Mouse (Mus musculus) intestine, postnatal 0 days (tissue): ENCODE data around the gene Lxn. TPM values are rescaled to one million over a fixed set of nuclear protein-coding genes. Genes with fewer than 3 reads are reported as not detected.

Experiments used
- ATAC-seq: fragments of 200-750 bp; cut with Nextera tagmentation; 2 replicates; pipeline ENCODE4 v1.8.0; 2017; ENCODE audit warnings: mild to moderate bottlenecking, moderate TSS enrichment, moderate library complexity
- H3K27ac ChIP-seq: fragments of 300-500 bp; sonication (generic); 2 replicates; pipeline ENCODE4 v1.5.1; 2014; ENCODE audit warnings: mild to moderate bottlenecking, low read depth, low read length, moderate library complexity
- H3K27me3 ChIP-seq: fragments of 300-500 bp; sonication (generic); replicated peaks from 2 replicates; pipeline ENCODE4 v1.6.1; 2014; ENCODE audit warnings: low read length, mixed read lengths; ENCODE audit not compliant: control insufficient read depth, insufficient read depth
- H3K36me3 ChIP-seq: fragments of 300-500 bp; sonication (generic); 2 replicates; pipeline ENCODE4 v1.6.1; 2014; ENCODE audit warnings: mild to moderate bottlenecking, moderate library complexity; ENCODE audit not compliant: control insufficient read depth, insufficient read depth
- H3K4me1 ChIP-seq: fragments of 300-500 bp; sonication (generic); replicated peaks from 2 replicates; pipeline ENCODE4 v1.6.1; 2014; ENCODE audit warnings: antibody characterized with exemption, low read length, mixed read lengths; ENCODE audit not compliant: control insufficient read depth, insufficient read depth
- H3K4me2 ChIP-seq: fragments of 300-500 bp; sonication (generic); replicated peaks from 2 replicates; pipeline ENCODE4 v1.6.1; 2014; ENCODE audit warnings: low read depth, mild to moderate bottlenecking, moderate library complexity
- H3K4me3 ChIP-seq: fragments of 300-500 bp; sonication (generic); 2 replicates; pipeline ENCODE4 v1.5.1; 2014; ENCODE audit warnings: low read depth, low read length
- H3K9ac ChIP-seq: fragments of 300-500 bp; sonication (generic); 2 replicates; pipeline ENCODE4 v1.6.1; 2014; ENCODE audit warnings: mild to moderate bottlenecking, low read depth, low read length
- H3K9me3 ChIP-seq: fragments of 300-500 bp; sonication (generic); 2 replicates; pipeline ENCODE4 v1.6.1; 2016; ENCODE audit warnings: mixed run types; ENCODE audit not compliant: control insufficient read depth
- CTCF ChIP-seq: sonication (generic); IDR thresholded peaks from 2 replicates; pipeline ENCODE4 v1.5.1; 2016; ENCODE audit warnings: low read depth, mild to moderate bottlenecking, control low read depth, antibody characterized with exemption, moderate library complexity
- WGBS: fragments of 180-500 bp; shearing (Covaris S2); extraction: QIAGEN DNeasy Blood & Tissue Kit; methylation state at CpG from one replicate; pipeline ENCODE4 v1.1.7; 2014; 5-methylcytosine and 5-hydroxymethylcytosine counted together
- polyA plus RNA-seq: library from polyadenylated mRNA; unstranded; fragments of >200 nt; fragmentation: Nextera tagmentation; extraction: Ambion mirVana; gene quantifications from 2 replicates; pipeline ENCODE4 v1.2.1, GENCODE M21; 2015

The Lxn gene
- polyA plus RNA-seq, 1 experiment from 2014 or later, result 84.1 TPM

GRCm38 (mm10) chr3:67498773-67499405 is 35.2 kb upstream of the Lxn start:
- Histone ChIP-seq H3K27me3 (no peaks in the 10 kb centered on the region), H3K27ac (no peak overlapping the region), H3K4me3 (no peak overlapping the region), H3K9me3 (no peaks in the 10 kb centered on the region), H3K4me1 (no peaks in the 10 kb centered on the region), H3K9ac (no peak overlapping the region), H3K36me3 (no peaks in the 10 kb centered on the region), H3K4me2 (no peak overlapping the region)
- no peak for TF ChIP-seq CTCF
- WGBS, result 92% methylated on average over 8 of the region's 8 CpGs
- no peak for ATAC-seq

- ATAC-seq, result no peak
- Histone ChIP-seq H3K9me3 (no peaks in the 10 kb centered on the region), H3K4me1 (no peaks in the 10 kb centered on the region), H3K9ac (no peak overlapping the region), H3K36me3 (no peaks in the 10 kb centered on the region), H3K27ac (no peak overlapping the region), H3K27me3 (no peaks in the 10 kb centered on the region), H3K4me2 (no peak overlapping the region), H3K4me3 (no peak overlapping the region)
- TF ChIP-seq CTCF, result no peak
- 74% methylated on average over 2 of the region's 2 CpGs for WGBS
Measured at GRCm38 (mm10) chr3:67497998-67498397, 34.3 kb upstream of the Lxn start.

DNA sequence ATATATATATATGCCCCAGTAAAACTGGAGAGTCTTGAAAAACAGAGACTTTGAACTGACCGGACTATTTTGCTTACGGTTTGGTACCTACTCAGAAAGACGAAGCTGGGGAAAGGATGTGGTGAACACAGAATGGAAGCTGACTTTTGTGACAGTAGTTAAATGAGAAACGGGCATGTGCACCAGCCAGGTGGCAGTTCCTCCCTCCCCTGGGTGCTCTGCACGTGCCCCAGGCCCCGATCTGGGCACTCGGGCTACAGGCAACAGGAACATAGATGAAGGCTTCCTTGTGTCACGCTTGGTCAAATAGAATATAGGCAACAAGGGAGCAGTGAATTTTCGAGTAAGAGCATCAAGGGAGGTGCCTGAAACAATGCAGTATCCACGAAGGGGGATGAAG is 32.6 kb upstream of the Lxn start:
- Histone ChIP-seq H3K27me3 (no peaks in the 10 kb centered on the region), H3K4me2 (no peak overlapping the region), H3K4me3 (no peak overlapping the region), H3K4me1 (no peaks in the 10 kb centered on the region), H3K36me3 (no peaks in the 10 kb centered on the region), H3K27ac (no peak overlapping the region), H3K9me3 (no peaks in the 10 kb centered on the region), H3K9ac (no peak overlapping the region)
- ATAC-seq, result no peak
- 88% methylated on average over 10 of the region's 10 CpGs for WGBS
- TF ChIP-seq CTCF, result no peak

GRCm38 (mm10) chr3:67493132-67493531 is 29.4 kb upstream of the Lxn start:
- 83% methylated on average over 8 of the region's 8 CpGs for WGBS
- Histone ChIP-seq H3K4me1 (no peaks in the 10 kb centered on the region), H3K36me3 (no peaks in the 10 kb centered on the region), H3K9ac (no peak overlapping the region), H3K4me2 (no peak overlapping the region), H3K9me3 (no peaks in the 10 kb centered on the region), H3K4me3 (no peak overlapping the region), H3K27me3 (no peaks in the 10 kb centered on the region), H3K27ac (no peak overlapping the region)
- no peak for ATAC-seq
- TF ChIP-seq CTCF, result no peak

DNA sequence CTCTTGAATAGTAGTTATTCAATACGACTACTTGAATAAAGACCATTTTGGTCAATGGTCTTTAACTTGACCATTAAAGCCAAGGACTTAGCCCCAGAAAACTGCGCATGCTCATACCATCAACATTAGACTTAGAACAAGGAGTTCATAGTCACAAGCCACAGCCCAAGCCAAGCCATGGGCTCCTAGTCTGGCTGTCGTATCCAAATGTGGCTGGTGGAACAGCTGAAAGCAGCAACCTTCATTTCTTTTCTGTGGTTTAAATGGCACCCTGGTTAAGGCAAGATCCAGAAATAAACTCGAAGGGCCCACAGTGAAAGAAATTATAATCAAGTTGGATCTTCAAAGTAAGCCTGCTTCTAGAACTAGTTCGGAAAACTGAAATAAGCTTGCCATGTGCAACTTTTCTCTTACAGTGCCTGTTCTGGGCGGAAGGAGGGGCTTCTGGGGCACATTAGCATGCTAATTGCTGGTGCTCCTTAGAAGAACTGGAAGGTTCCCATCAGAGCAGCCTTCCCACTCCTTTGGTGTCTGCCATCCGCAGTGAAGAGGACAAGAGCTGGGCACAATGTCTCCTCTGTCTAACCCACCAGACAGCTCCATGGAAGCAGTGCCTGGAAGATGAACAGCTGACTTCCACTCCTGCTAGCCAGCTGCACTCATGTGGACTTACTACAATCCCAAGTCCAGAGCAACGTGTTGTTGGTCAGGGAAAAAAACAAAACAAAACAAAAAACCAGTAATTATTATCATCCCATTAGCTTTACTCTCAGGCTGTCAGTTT is 28.6 kb upstream of the Lxn start:
- no peak overlapping the region for H3K9ac ChIP-seq
- no peaks in the 10 kb centered on the region for H3K4me1 ChIP-seq
- no peak for ATAC-seq
- no peak overlapping the region for H3K27ac ChIP-seq
- TF ChIP-seq CTCF, result no peak
- no peaks in the 10 kb centered on the region for H3K36me3 ChIP-seq
- H3K9me3 ChIP-seq, result no peaks in the 10 kb centered on the region
- H3K27me3 ChIP-seq, result no peaks in the 10 kb centered on the region
- 81% methylated on average over 8 of the region's 8 CpGs for WGBS
- no peak overlapping the region for H3K4me2 ChIP-seq
- no peak overlapping the region for H3K4me3 ChIP-seq

DNA sequence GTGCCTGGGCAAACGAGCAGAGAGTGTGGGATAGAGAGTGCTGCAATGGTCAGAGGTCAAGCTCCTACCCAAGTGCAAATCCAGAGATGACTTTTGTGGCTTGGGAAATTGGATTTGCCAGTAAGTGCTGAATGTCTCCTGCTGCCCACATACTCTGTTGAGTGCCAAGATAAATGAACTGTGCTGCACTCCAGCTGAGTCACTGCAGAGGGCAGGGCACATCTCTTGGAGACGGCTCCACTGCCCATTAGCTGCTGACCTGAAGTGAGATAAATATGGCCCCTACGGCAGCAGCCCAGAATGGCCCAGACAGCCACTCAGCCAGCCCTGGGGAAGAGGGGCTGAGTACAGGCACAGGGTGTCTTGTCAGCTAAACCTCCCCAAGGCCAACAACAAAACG is 26.4 kb upstream of the Lxn start:
- Histone ChIP-seq H3K36me3 (no peaks in the 10 kb centered on the region), H3K9ac (no peak overlapping the region), H3K4me2 (no peak overlapping the region), H3K9me3 (no peaks in the 10 kb centered on the region), H3K27ac (no peak overlapping the region), H3K4me3 (no peak overlapping the region), H3K4me1 (no peaks in the 10 kb centered on the region), H3K27me3 (no peaks in the 10 kb centered on the region)
- 42% methylated on average over 4 of the region's 4 CpGs for WGBS
- TF ChIP-seq CTCF, result no peak
- no peak for ATAC-seq
